Mouse (Mus musculus) induced T-regulatory cell, adult 2 months (primary cell): ENCODE results near the gene Dnajc4.

Experiments
- DNase-seq: peaks from one replicate; pipeline ENCODE4 v3.0.0-alpha.2; 2012; ENCODE audit warnings: low read depth

The Dnajc4 gene

GRCm38 (mm10) chr19:6948186-6948585 is 44.2 kb downstream of the Dnajc4 start:
- DNase-seq: no peak

- no peak for DNase-seq
Observed at GRCm38 (mm10) chr19:6947742-6948141, 44.6 kb downstream of the Dnajc4 start.

GRCm38 (mm10) chr19:6943709-6944108 is 48.7 kb downstream of the Dnajc4 start:
- DNase-seq: no peak

- no peak for DNase-seq
Observed at GRCm38 (mm10) chr19:6942764-6943163, 49.6 kb downstream of the Dnajc4 start.

GRCm38 (mm10) chr19:6942249-6942691 is 50.1 kb downstream of the Dnajc4 start, which contains the start of gene Gpr137:
Gene Gpr137 (minus strand): TSS chr19:6942480.
- peak; percentile 94 for DNase-seq

- DNase-seq: peak; percentile 97
Observed at GRCm38 (mm10) chr19:6941372-6942248, 50.8 kb downstream of the Dnajc4 start, which contains the start of gene Bad. Gene Bad (plus strand): TSS chr19:6941861.

- no peak for DNase-seq
Observed at GRCm38 (mm10) chr19:6940396-6941351, 51.7 kb downstream of the Dnajc4 start.

- DNase-seq: no peak
Observed at GRCm38 (mm10) chr19:6939106-6940002, 53.0 kb downstream of the Dnajc4 start.
